Mouse (Mus musculus) embryonic facial prominence, embryonic 11.5 days (tissue): Measurements from ENCODE around the gene C130079G13Rik. TPM values are rescaled to one million over a fixed set of nuclear protein-coding genes. Genes with fewer than 3 reads are reported as not detected.

Source experiments
- polyA plus RNA-seq: library from polyadenylated mRNA; unstranded; fragments of >200 nt; fragmentation: Nextera tagmentation; extraction: Ambion mirVana; gene quantifications from 2 replicates; pipeline ENCODE4 v1.2.1, GENCODE M21; 2014

C130079G13Rik gene
- polyA plus RNA-seq, 1 experiment from 2014 or later = not detected

Other genes starting within 250 kb of the C130079G13Rik start
- not detected in 2 replicates for gene Gm5538, start 195.4 kb upstream of the C130079G13Rik start, polyA plus RNA-seq
- not detected in 2 replicates for gene Gm8298, start 64.2 kb upstream of the C130079G13Rik start, polyA plus RNA-seq
- gene Aadacl2, start 81.5 kb downstream of the C130079G13Rik start, polyA plus RNA-seq = not detected in 2 replicates
- gene Aadac, start 100.5 kb downstream of the C130079G13Rik start, polyA plus RNA-seq = not detected in 2 replicates
- not detected in 2 replicates for gene Sucnr1, start 156.7 kb downstream of the C130079G13Rik start, polyA plus RNA-seq